Mouse (Mus musculus): ENCODE data around the gene Sik1. TPM values are rescaled to one million over a fixed set of nuclear protein-coding genes. Genes with fewer than 3 reads are reported as not detected.

Sik1 gene
- polyA plus RNA-seq, 1 experiment from 2014 or later, result 21.8 TPM

- WGBS, result 88% methylated on average over 9 of the region's 9 CpGs
- H3K27ac ChIP-seq, result no peak overlapping the region
Measured at GRCm38 (mm10) chr17:31825678-31826077, 29.9 kb downstream of the Sik1 start.

GRCm38 (mm10) chr17:31824812-31825211, 30.8 kb downstream of the Sik1 start:
- Histone ChIP-seq H3K9me3 (no peaks in the 10 kb centered on the region), H3K27ac (no peak overlapping the region), H3K4me3 (replicated peaks) (no peak overlapping the region), H3K4me2 (no peak overlapping the region), H3K36me3 (no peaks in the 10 kb centered on the region), H3K27me3 (replicated peaks) (no peaks in the 10 kb centered on the region), H3K4me1 (peaks cover 29% of the 10 kb centered on the region), H3K9ac (no peak overlapping the region)
- WGBS, result 76% methylated on average over 7 of the region's 7 CpGs
- ATAC-seq (ENCODE audit: insufficient read depth, low FRiP score, low read depth), result no peak

More at GRCm38 (mm10) chr17:31825678-31826077, 29.9 kb downstream of the Sik1 start:
- no peaks in the 10 kb centered on the region for H3K27me3 ChIP-seq (replicated peaks)
- H3K36me3 ChIP-seq, result no peaks in the 10 kb centered on the region
- no peak overlapping the region for H3K9ac ChIP-seq
- H3K4me1 ChIP-seq, result peaks cover 29% of the 10 kb centered on the region
- no peaks in the 10 kb centered on the region for H3K9me3 ChIP-seq
- no peak overlapping the region for H3K4me2 ChIP-seq
- H3K4me3 ChIP-seq (replicated peaks), result no peak overlapping the region
- ATAC-seq (ENCODE audit: insufficient read depth, low FRiP score, low read depth), result no peak

GRCm38 (mm10) chr17:31821136-31821933, 34.3 kb downstream of the Sik1 start:
- H3K4me3 ChIP-seq (replicated peaks), result no peak overlapping the region
- no peak overlapping the region for H3K9ac ChIP-seq
- H3K4me2 ChIP-seq, result no peak overlapping the region
- ATAC-seq (ENCODE audit: insufficient read depth, low FRiP score, low read depth), result no peak
- H3K36me3 ChIP-seq, result no peaks in the 10 kb centered on the region
- 32% methylated on average over 13 of the region's 13 CpGs for WGBS
- no peak overlapping the region for H3K27ac ChIP-seq
- H3K9me3 ChIP-seq, result no peaks in the 10 kb centered on the region
- H3K4me1 ChIP-seq, result peaks cover 9% of the 10 kb centered on the region
- no peaks in the 10 kb centered on the region for H3K27me3 ChIP-seq (replicated peaks)

GRCm38 (mm10) chr17:31820099-31820846, 35.3 kb downstream of the Sik1 start:
- Histone ChIP-seq H3K27ac (no peak overlapping the region), H3K27me3 (replicated peaks) (no peaks in the 10 kb centered on the region), H3K4me3 (replicated peaks) (no peak overlapping the region), H3K4me1 (peaks cover 7% of the 10 kb centered on the region; the same call in 1 of the 2 replicates), H3K36me3 (no peaks in the 10 kb centered on the region), H3K4me2 (no peak overlapping the region), H3K9ac (no peak overlapping the region), H3K9me3 (no peaks in the 10 kb centered on the region)
- no peak for ATAC-seq (ENCODE audit: insufficient read depth, low FRiP score, low read depth)
- 43% methylated on average over 4 of the region's 4 CpGs for WGBS

GRCm38 (mm10) chr17:31819372-31819771, 36.2 kb downstream of the Sik1 start:
- H3K9ac ChIP-seq, result no peak overlapping the region
- no peak overlapping the region for H3K4me3 ChIP-seq (replicated peaks)
- no peak overlapping the region for H3K27ac ChIP-seq
- ATAC-seq (ENCODE audit: insufficient read depth, low FRiP score, low read depth), result no peak
- H3K4me1 ChIP-seq, result peaks cover 12% of the 10 kb centered on the region; the same call in 1 of the 2 replicates
- no peaks in the 10 kb centered on the region for H3K27me3 ChIP-seq (replicated peaks)
- 62% methylated on average over 9 of the region's 9 CpGs for WGBS
- no peaks in the 10 kb centered on the region for H3K36me3 ChIP-seq
- H3K9me3 ChIP-seq, result no peaks in the 10 kb centered on the region
- no peak overlapping the region for H3K4me2 ChIP-seq

GRCm38 (mm10) chr17:31817815-31818214, 37.8 kb downstream of the Sik1 start:
- no peaks in the 10 kb centered on the region for H3K36me3 ChIP-seq
- H3K9me3 ChIP-seq, result no peaks in the 10 kb centered on the region
- H3K4me2 ChIP-seq, result no peak overlapping the region
- no peak for ATAC-seq (ENCODE audit: insufficient read depth, low FRiP score, low read depth)
- H3K27me3 ChIP-seq (replicated peaks), result no peaks in the 10 kb centered on the region
- H3K27ac ChIP-seq, result no peak overlapping the region
- WGBS, result 93% methylated on average over 1 of the region's 1 CpGs
- H3K4me1 ChIP-seq, result peaks cover 12% of the 10 kb centered on the region; the same call in 1 of the 2 replicates
- H3K4me3 ChIP-seq (replicated peaks), result no peak overlapping the region
- no peak overlapping the region for H3K9ac ChIP-seq

GRCm38 (mm10) chr17:31817203-31817602, 38.4 kb downstream of the Sik1 start:
- no peak overlapping the region for H3K4me3 ChIP-seq (replicated peaks)
- 59% methylated on average over 5 of the region's 5 CpGs for WGBS
- H3K27ac ChIP-seq, result no peak overlapping the region
- H3K36me3 ChIP-seq, result no peaks in the 10 kb centered on the region
- H3K9me3 ChIP-seq, result no peaks in the 10 kb centered on the region
- no peak overlapping the region for H3K4me2 ChIP-seq
- no peak overlapping the region for H3K9ac ChIP-seq
- peaks cover 12% of the 10 kb centered on the region; the same call in 1 of the 2 replicates for H3K4me1 ChIP-seq
- no peaks in the 10 kb centered on the region for H3K27me3 ChIP-seq (replicated peaks)
- ATAC-seq (ENCODE audit: insufficient read depth, low FRiP score, low read depth), result no peak

GRCm38 (mm10) chr17:31814848-31815247, 40.8 kb downstream of the Sik1 start:
- ATAC-seq (ENCODE audit: insufficient read depth, low FRiP score, low read depth), result 0 out of 2 replicates have a peak, but pooled peaks have one; percentile 28

GRCm38 (mm10) chr17:31813938-31814622, 41.5 kb downstream of the Sik1 start:
- Histone ChIP-seq H3K27me3 (replicated peaks) (no peaks in the 10 kb centered on the region), H3K4me3 (replicated peaks) (no peak overlapping the region), H3K9me3 (no peaks in the 10 kb centered on the region), H3K9ac (no peak overlapping the region), H3K4me2 (no peak overlapping the region), H3K27ac (no peak overlapping the region), H3K36me3 (no peaks in the 10 kb centered on the region), H3K4me1 (peaks cover 6% of the 10 kb centered on the region; the same call in 1 of the 2 replicates)
- ATAC-seq (ENCODE audit: insufficient read depth, low FRiP score, low read depth), result no peak
- WGBS, result 53% methylated on average over 3 of the region's 3 CpGs

More at GRCm38 (mm10) chr17:31814848-31815247, 40.8 kb downstream of the Sik1 start:
- Histone ChIP-seq H3K36me3 (no peaks in the 10 kb centered on the region), H3K4me2 (no peak overlapping the region), H3K27me3 (replicated peaks) (no peaks in the 10 kb centered on the region), H3K9ac (no peak overlapping the region), H3K4me1 (peaks cover 8% of the 10 kb centered on the region; the same call in 1 of the 2 replicates), H3K4me3 (replicated peaks) (no peak overlapping the region), H3K27ac (peak overlapping the region; percentile 11; the same call in 1 of the 2 replicates), H3K9me3 (no peaks in the 10 kb centered on the region)
- 77% methylated on average over 1 of the region's 1 CpGs for WGBS

- Histone ChIP-seq H3K4me3 (replicated peaks) (no peak overlapping the region), H3K27me3 (replicated peaks) (no peaks in the 10 kb centered on the region), H3K27ac (no peak overlapping the region), H3K9ac (no peak overlapping the region), H3K4me1 (peaks cover 5% of the 10 kb centered on the region; the same call in 1 of the 2 replicates), H3K9me3 (no peaks in the 10 kb centered on the region), H3K36me3 (no peaks in the 10 kb centered on the region), H3K4me2 (no peak overlapping the region)
- WGBS, result 74% methylated on average over 4 of the region's 4 CpGs
- ATAC-seq (ENCODE audit: insufficient read depth, low FRiP score, low read depth), result no peak
Measured at GRCm38 (mm10) chr17:31811333-31811732, 44.3 kb downstream of the Sik1 start.

- H3K36me3 ChIP-seq, result no peaks in the 10 kb centered on the region
- no peak overlapping the region for H3K4me2 ChIP-seq
- H3K4me1 ChIP-seq, result peaks cover 2% of the 10 kb centered on the region; the same call in 1 of the 2 replicates
- no peak overlapping the region for H3K9ac ChIP-seq
- no peak for ATAC-seq (ENCODE audit: insufficient read depth, low FRiP score, low read depth)
- no peak overlapping the region for H3K4me3 ChIP-seq (replicated peaks)
- no peak overlapping the region for H3K27ac ChIP-seq
- H3K27me3 ChIP-seq (replicated peaks), result no peaks in the 10 kb centered on the region
- WGBS, result 62% methylated on average over 19 of the region's 19 CpGs
- no peaks in the 10 kb centered on the region for H3K9me3 ChIP-seq
Measured at GRCm38 (mm10) chr17:31809894-31810293, 45.7 kb downstream of the Sik1 start.
